Mouse (Mus musculus) layer of hippocampus, adult 11-12 months (tissue): ENCODE results near the gene Rab19.
"Not testable (repeated sequence)": the region's sequence is repeated elsewhere in the genome, so short reads cannot be mapped to it uniquely, and the experiment has no call there.

Experiments used
- DNase-seq: peaks from one replicate; pipeline ENCODE4 v3.0.0; 2022; ENCODE audit warnings: low spot score

Gene Rab19

GRCm38 (mm10) chr6:39430722-39431121 is 49.7 kb downstream of the Rab19 start:
- no peak for DNase-seq

GRCm38 (mm10) chr6:39433174-39433573 is 52.2 kb downstream of the Rab19 start:
- DNase-seq = no peak

GRCm38 (mm10) chr6:39433701-39434100 is 52.7 kb downstream of the Rab19 start:
- DNase-seq = no peak

GRCm38 (mm10) chr6:39434111-39434885 is 53.3 kb downstream of the Rab19 start:
- DNase-seq = no peak

GRCm38 (mm10) chr6:39434886-39435492 is 54.0 kb downstream of the Rab19 start:
- DNase-seq = no peak

GRCm38 (mm10) chr6:39435875-39436274 is 54.9 kb downstream of the Rab19 start:
- DNase-seq = no peak

- DNase-seq = not testable (repeated sequence)
Observed at GRCm38 (mm10) chr6:39437519-39437918, 56.5 kb downstream of the Rab19 start.
